Mouse (Mus musculus) adrenal gland, postnatal 14 days (tissue): ENCODE measurements around the gene Spns3. TPM values are rescaled to one million over a fixed set of nuclear protein-coding genes. Genes with fewer than 3 reads are reported as not detected.

ENCODE experiments used
- DNase-seq: peaks from one replicate; pipeline ENCODE4 v3.0.0; 2021; ENCODE audit warnings: mixed read lengths
- total RNA-seq: library from RNA; stranded (reverse); gene quantifications from 2 replicates; pipeline ENCODE4 v1.2.3, GENCODE M21; 2021

The Spns3 gene
- total RNA-seq, 1 experiment from 2014 or later, result 0.15 TPM

- DNase-seq, result no peak
These were observed 65.8 kb downstream of the Spns3 start for GRCm38 (mm10) chr11:72484549-72484948.

GRCm38 (mm10) chr11:72481952-72482351 is 68.4 kb downstream of the Spns3 start:
- no peak for DNase-seq

- DNase-seq, result no peak
These were observed 69.0 kb downstream of the Spns3 start for GRCm38 (mm10) chr11:72481313-72481712.

- no peak for DNase-seq
These were observed 70.8 kb downstream of the Spns3 start for GRCm38 (mm10) chr11:72479499-72479898.

GRCm38 (mm10) chr11:72478228-72478627 is 72.1 kb downstream of the Spns3 start:
- DNase-seq, result no peak

GRCm38 (mm10) chr11:72477653-72478052 is 72.7 kb downstream of the Spns3 start:
- DNase-seq, result no peak

GRCm38 (mm10) chr11:72477182-72477581 is 73.1 kb downstream of the Spns3 start:
- DNase-seq, result no peak

- no peak for DNase-seq
These were observed 74.2 kb downstream of the Spns3 start for GRCm38 (mm10) chr11:72476074-72476625.

GRCm38 (mm10) chr11:72475408-72475807 is 74.9 kb downstream of the Spns3 start:
- no peak for DNase-seq

- no peak for DNase-seq
These were observed 75.4 kb downstream of the Spns3 start for GRCm38 (mm10) chr11:72474926-72475325.

- no peak for DNase-seq
These were observed 76.8 kb downstream of the Spns3 start for GRCm38 (mm10) chr11:72473540-72473939.

GRCm38 (mm10) chr11:72471381-72471780 is 78.9 kb downstream of the Spns3 start:
- DNase-seq, result no peak

- DNase-seq, result no peak
These were observed 80.3 kb downstream of the Spns3 start for GRCm38 (mm10) chr11:72470004-72470403.

- DNase-seq, result peak; percentile 84
These were observed 81.1 kb downstream of the Spns3 start for GRCm38 (mm10) chr11:72469217-72469616.

- no peak for DNase-seq
These were observed 81.8 kb downstream of the Spns3 start for GRCm38 (mm10) chr11:72468525-72468924.

GRCm38 (mm10) chr11:72466694-72467507 is 83.4 kb downstream of the Spns3 start:
- DNase-seq, result no peak

GRCm38 (mm10) chr11:72465978-72466693 is 84.2 kb downstream of the Spns3 start:
- DNase-seq, result no peak

- DNase-seq, result no peak
These were observed 85.5 kb downstream of the Spns3 start for GRCm38 (mm10) chr11:72464821-72465220.

- DNase-seq, result no peak
These were observed 88.8 kb downstream of the Spns3 start for GRCm38 (mm10) chr11:72461500-72461981.

- DNase-seq, result no peak
These were observed 91.8 kb downstream of the Spns3 start for GRCm38 (mm10) chr11:72458502-72458901.

- DNase-seq, result peak; percentile 50
These were observed 92.3 kb downstream of the Spns3 start for GRCm38 (mm10) chr11:72457995-72458496.

- no peak for DNase-seq
These were observed 94.6 kb downstream of the Spns3 start for GRCm38 (mm10) chr11:72455694-72456093.
